Mouse (Mus musculus) liver, adult 2 months (tissue): Measurements from ENCODE around the gene Tbc1d32.

Experiments
- CTCF ChIP-seq: fragments of 200-500 bp; IDR thresholded peaks from 2 replicates; pipeline ENCODE4 v1.5.1; 2011; ENCODE audit warnings: low read depth, low read length, control low read depth
- POLR2A ChIP-seq: fragments of 200-500 bp; IDR thresholded peaks from 2 replicates; pipeline ENCODE4 v1.6.1; 2011; ENCODE audit warnings: low read length, control low read depth; ENCODE audit not compliant: insufficient read depth; ENCODE audit errors: extremely low read depth

- TF ChIP-seq CTCF (no peak), POLR2A (no peak)
Observed at GRCm38 (mm10) chr10:56158207-56158606, 70.3 kb downstream of the Tbc1d32 start.
